Mouse (Mus musculus) E14TG2a.4 (cell line): Measurements from ENCODE around the gene Pip5k1c.

Source experiments
- H3K27me3 ChIP-seq: 2 replicates; pipeline ENCODE4 v1.6.1; 2014; ENCODE audit warnings: low read length, control low read depth; ENCODE audit not compliant: insufficient read depth
- H3K36me3 ChIP-seq: 2 replicates; pipeline ENCODE4 v1.6.1; 2014; ENCODE audit warnings: low read length, control low read depth; ENCODE audit not compliant: insufficient read depth
- H3K4me1 ChIP-seq: replicated peaks from 2 replicates; pipeline ENCODE4 v1.6.1; 2014; ENCODE audit warnings: low read depth, low read length, control low read depth
- H3K4me3 ChIP-seq: replicated peaks from 2 replicates; pipeline ENCODE4 v1.5.1; 2014; ENCODE audit warnings: mild to moderate bottlenecking, low read length
- H3K9me3 ChIP-seq: 2 replicates; pipeline ENCODE4 v1.6.1; 2014; ENCODE audit warnings: low read length, control low read depth
- CTCF ChIP-seq: conservative IDR thresholded peaks from 2 replicates; pipeline ENCODE4 v1.5.1; 2014; ENCODE audit warnings: low read length
- NANOG ChIP-seq: IDR thresholded peaks from 2 replicates; pipeline ENCODE4 v1.6.1; 2014; ENCODE audit warnings: borderline replicate concordance, low read length, mixed read lengths
- POU5F1 ChIP-seq: IDR thresholded peaks from 2 replicates; pipeline ENCODE4 v1.6.1; 2014; ENCODE audit warnings: low read length, borderline replicate concordance

The Pip5k1c gene

GRCm38 (mm10) chr10:81366477-81367206 is 73.9 kb downstream of the Pip5k1c start:
- no peak overlapping the region for H3K4me3 ChIP-seq
- H3K27me3 ChIP-seq: peaks cover 2% of the 10 kb centered on the region; the same call in 1 of the 2 replicates
- TF ChIP-seq CTCF: no peak
- no peak for TF ChIP-seq POU5F1
- TF ChIP-seq NANOG: no peak
- peaks cover 98% of the 10 kb centered on the region for H3K4me1 ChIP-seq
- peaks cover 91% of the 10 kb centered on the region for H3K36me3 ChIP-seq
- no peaks in the 10 kb centered on the region for H3K9me3 ChIP-seq

GRCm38 (mm10) chr10:81367207-81367495 is 74.4 kb downstream of the Pip5k1c start:
- peaks cover 91% of the 10 kb centered on the region for H3K36me3 ChIP-seq

More at GRCm38 (mm10) chr10:81367207-81367495, 74.4 kb downstream of the Pip5k1c start:
- Histone ChIP-seq H3K4me1 (peaks cover 98% of the 10 kb centered on the region), H3K27me3 (peaks cover 2% of the 10 kb centered on the region; the same call in 1 of the 2 replicates), H3K4me3 (no peak overlapping the region), H3K9me3 (no peaks in the 10 kb centered on the region)
- TF ChIP-seq CTCF: no peak
- no peak for TF ChIP-seq POU5F1
- TF ChIP-seq NANOG: no peak
